Mouse (Mus musculus) MN1 (cell line): ENCODE results near the gene Tex12.

ENCODE experiments used
- DNase-seq: peaks from one replicate; pipeline ENCODE4 v3.0.0-alpha.2; 2016; ENCODE audit warnings: low spot score

Tex12 gene

GRCm38 (mm10) chr9:50507570-50507969 lies 53.6 kb downstream of the Tex12 start:
- DNase-seq: no peak
